Comparison of ENCODE assay signal across 7 mouse cellular contexts in the genomic region with DNA sequence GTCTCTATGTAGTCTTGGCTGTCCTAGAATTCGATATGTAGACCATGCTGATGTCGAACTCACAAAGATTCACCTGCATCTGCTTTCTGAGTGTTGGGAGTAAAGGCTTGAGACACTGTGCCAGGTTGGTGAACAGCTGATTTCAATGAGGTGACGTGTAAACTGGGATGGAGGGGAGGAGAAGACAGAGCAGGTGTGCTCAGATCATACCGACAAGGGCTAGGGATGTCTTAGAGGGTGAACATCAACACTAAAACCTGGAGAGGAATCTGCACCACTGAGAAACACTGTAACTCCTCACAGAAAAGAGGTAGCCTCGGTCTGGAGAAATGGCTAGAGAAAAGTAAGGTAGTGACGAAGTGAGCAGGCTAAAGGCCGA. TPM values are rescaled to one million over a fixed set of nuclear protein-coding genes. Genes with fewer than 3 reads are reported as not detected.
DNase-seq lines count a peak whose midpoint lies in the region; ATAC-seq and TF ChIP-seq lines count a peak whose summit lies in the region.

No protein-coding gene starts in this region.

- H3K27me3 ChIP-seq in lung, postnatal 0 days (replicated peaks; ENCODE audit: insufficient read depth, low read length) = no peaks in the 10 kb centered on the region
- no peaks in the 10 kb centered on the region for H3K27me3 ChIP-seq in limb, embryonic 12.5 days
- no peaks in the 10 kb centered on the region for H3K27me3 ChIP-seq in stomach, embryonic 14.5 days (ENCODE audit: control insufficient read depth, insufficient read depth, low read length)

- no peak for TF ChIP-seq EP300 in lung, postnatal 0 days (IDR thresholded peaks at IDR 0.05)

- intact Hi-C loops in gastrocnemius, postnatal 36 days (cut with DNase I) = loop anchor here (1.0 kb wide), 1 partner anchor 149 kb away; a partner anchor contains a TSS

- no peak for DNase-seq in lung, postnatal 0 days (ENCODE audit: low spot score)
- DNase-seq in lung, postnatal 14 days = no peak
- no peak for DNase-seq in thymus, postnatal 4 days
- no peak for DNase-seq in gastrocnemius, postnatal 36 days

- peak; percentile 1 for ATAC-seq in lung, postnatal 0 days
- peak; percentile 53 for ATAC-seq in erythroid progenitor cell, adult 5-6 weeks (replicated peaks; ENCODE audit: low FRiP score, poor library complexity, severe bottlenecking)
- peak; percentile 45 for ATAC-seq in limb, embryonic 12.5 days (ENCODE audit: insufficient number of reproducible peaks, insufficient read depth, low FRiP score, low TSS enrichment, low read depth)
- peak; percentile 17; the same call in 1 of the 2 replicates for ATAC-seq in stomach, embryonic 14.5 days (ENCODE audit: insufficient number of reproducible peaks, insufficient read depth, low FRiP score, low read depth)

- peaks cover 25% of the 10 kb centered on the region for H3K36me3 ChIP-seq in lung, postnatal 0 days (ENCODE audit: insufficient read depth, low read length)
- peaks cover 33% of the 10 kb centered on the region for H3K36me3 ChIP-seq in limb, embryonic 12.5 days
- H3K36me3 ChIP-seq in stomach, embryonic 14.5 days (ENCODE audit: control insufficient read depth, insufficient read depth, low read length) = peaks cover 28% of the 10 kb centered on the region

- 7% methylated on average over 7 of the region's 7 CpGs for WGBS in lung, postnatal 0 days
- 9% methylated on average over 7 of the region's 7 CpGs for WGBS in limb, embryonic 12.5 days
- 6% methylated on average over 7 of the region's 7 CpGs for WGBS in stomach, embryonic 14.5 days

- TF ChIP-seq CTCF in lung, postnatal 0 days (IDR thresholded peaks at IDR 0.05) = no peak

- peak overlapping the region; percentile 80 for H3K4me3 ChIP-seq in lung, postnatal 0 days (ENCODE audit: low read depth, low read length)
- H3K4me3 ChIP-seq in limb, embryonic 12.5 days (replicated peaks) = peak overlapping the region; percentile 70
- peak overlapping the region; percentile 59 for H3K4me3 ChIP-seq in stomach, embryonic 14.5 days (ENCODE audit: low read depth, low read length)

- peak overlapping the region; percentile 55 for H3K4me2 ChIP-seq in lung, postnatal 0 days (replicated peaks; ENCODE audit: low read depth, low read length)
- H3K4me2 ChIP-seq in limb, embryonic 12.5 days = peak overlapping the region; percentile 69
- H3K4me2 ChIP-seq in stomach, embryonic 14.5 days (replicated peaks; ENCODE audit: low read depth, low read length) = peak overlapping the region; percentile 55

- no peaks in the 10 kb centered on the region for H3K9me3 ChIP-seq in lung, postnatal 0 days (ENCODE audit: low read length)
- H3K9me3 ChIP-seq in limb, embryonic 12.5 days = no peaks in the 10 kb centered on the region
- H3K9me3 ChIP-seq in stomach, embryonic 14.5 days (ENCODE audit: control insufficient read depth, low read depth, low read length) = no peaks in the 10 kb centered on the region

- peak overlapping the region; percentile 29; the same call in 1 of the 2 replicates for H3K9ac ChIP-seq in lung, postnatal 0 days (replicated peaks; ENCODE audit: low read depth)
- peak overlapping the region; percentile 54 for H3K9ac ChIP-seq in limb, embryonic 12.5 days (replicated peaks)
- no peak overlapping the region; the same call in 1 of the 2 replicates for H3K9ac ChIP-seq in stomach, embryonic 14.5 days (replicated peaks; ENCODE audit: low read depth, low read length)

- H3K4me1 ChIP-seq in lung, postnatal 0 days (ENCODE audit: insufficient read depth, low read depth, low read length) = peaks cover 4% of the 10 kb centered on the region; the same call in 1 of the 2 replicates
- peaks cover 11% of the 10 kb centered on the region for H3K4me1 ChIP-seq in limb, embryonic 12.5 days (replicated peaks)
- peaks cover 3% of the 10 kb centered on the region for H3K4me1 ChIP-seq in stomach, embryonic 14.5 days (ENCODE audit: control insufficient read depth, insufficient read depth, low read length)

- peak overlapping the region; percentile 84; the same call in 1 of the 2 replicates for H3K27ac ChIP-seq in lung, postnatal 0 days (ENCODE audit: low read length)
- peak overlapping the region; percentile 91; the same call in 1 of the 2 replicates for H3K27ac ChIP-seq in limb, embryonic 12.5 days
- H3K27ac ChIP-seq in stomach, embryonic 14.5 days (ENCODE audit: low read length) = no peak overlapping the region; the same call in 1 of the 2 replicates

RNA-seq across cellular contexts. Expression of a gene that starts 0.4 kb away (rescaled TPM):
- 50.5 and 56.1 TPM in 2 replicates for polyA plus RNA-seq in lung, postnatal 0 days (2015; fragmentation: Nextera tagmentation; extraction: Ambion mirVana)
- total RNA-seq in erythroid progenitor cell, adult 5-6 weeks (2015; ENCODE audit: low replicate concordance) = 43.6 and 75.0 TPM in 2 replicates
- 54.6 and 69.4 TPM in 2 replicates for total RNA-seq in erythroid progenitor cell, adult 5-6 weeks (2017; ENCODE audit: low replicate concordance)
- polyA plus RNA-seq in limb, embryonic 12.5 days (2016; fragmentation: Nextera tagmentation; extraction: Ambion mirVana) = 34.9 and 37.1 TPM in 2 replicates
- 41.0 and 43.4 TPM in 2 replicates for polyA plus RNA-seq in stomach, embryonic 14.5 days (2014; fragmentation: Nextera tagmentation; extraction: Ambion mirVana)
- 10 to 100 TPM; 16.3 to 16.7 TPM for total RNA-seq in gastrocnemius, postnatal 36 days (2021)

RNA-seq across cellular contexts. Expression of a gene that starts 12.1 kb away (rescaled TPM):
- polyA plus RNA-seq in lung, postnatal 0 days (2015; fragmentation: Nextera tagmentation; extraction: Ambion mirVana) = 9.4 and 11.7 TPM in 2 replicates
- 198 and 219 TPM in 2 replicates for total RNA-seq in erythroid progenitor cell, adult 5-6 weeks (2015; ENCODE audit: low replicate concordance)
- total RNA-seq in erythroid progenitor cell, adult 5-6 weeks (2017; ENCODE audit: low replicate concordance) = 116 and 174 TPM in 2 replicates
- polyA plus RNA-seq in limb, embryonic 12.5 days (2016; fragmentation: Nextera tagmentation; extraction: Ambion mirVana) = 36.3 and 41.1 TPM in 2 replicates
- polyA plus RNA-seq in stomach, embryonic 14.5 days (2014; fragmentation: Nextera tagmentation; extraction: Ambion mirVana) = 12.9 and 19.4 TPM in 2 replicates
- total RNA-seq in gastrocnemius, postnatal 36 days (2021) = 10 to 100 TPM; 21.4 to 21.6 TPM

RNA-seq across cellular contexts. Expression of a gene that starts 23.9 kb away (rescaled TPM):
- 15.9 and 17.2 TPM in 2 replicates for polyA plus RNA-seq in lung, postnatal 0 days (2015; fragmentation: Nextera tagmentation; extraction: Ambion mirVana)
- total RNA-seq in erythroid progenitor cell, adult 5-6 weeks (2015; ENCODE audit: low replicate concordance) = 5.9 and 7.6 TPM in 2 replicates
- 8.9 and 10.0 TPM in 2 replicates for total RNA-seq in erythroid progenitor cell, adult 5-6 weeks (2017; ENCODE audit: low replicate concordance)
- 26.6 and 27.8 TPM in 2 replicates for polyA plus RNA-seq in limb, embryonic 12.5 days (2016; fragmentation: Nextera tagmentation; extraction: Ambion mirVana)
- polyA plus RNA-seq in stomach, embryonic 14.5 days (2014; fragmentation: Nextera tagmentation; extraction: Ambion mirVana) = 22.1 and 23.0 TPM in 2 replicates
- 1 to 10 TPM; 3.8 to 4.7 TPM for total RNA-seq in gastrocnemius, postnatal 36 days (2021)

RNA-seq across cellular contexts. Expression of a gene that starts 23.9 kb away (rescaled TPM):
- polyA plus RNA-seq in lung, postnatal 0 days (2015; fragmentation: Nextera tagmentation; extraction: Ambion mirVana) = 23.7 and 28.3 TPM in 2 replicates
- total RNA-seq in erythroid progenitor cell, adult 5-6 weeks (2015; ENCODE audit: low replicate concordance) = 29.2 and 39.4 TPM in 2 replicates
- 38.8 and 54.5 TPM in 2 replicates for total RNA-seq in erythroid progenitor cell, adult 5-6 weeks (2017; ENCODE audit: low replicate concordance)
- 22.0 and 24.1 TPM in 2 replicates for polyA plus RNA-seq in limb, embryonic 12.5 days (2016; fragmentation: Nextera tagmentation; extraction: Ambion mirVana)
- polyA plus RNA-seq in stomach, embryonic 14.5 days (2014; fragmentation: Nextera tagmentation; extraction: Ambion mirVana) = 23.2 and 27.2 TPM in 2 replicates
- total RNA-seq in gastrocnemius, postnatal 36 days (2021) = 100 to 1,000 TPM in 1 of 2 experiments, 10 to 100 TPM in 1; 96.6 to 103 TPM

RNA-seq across cellular contexts. Expression of a gene that starts 25.5 kb away (rescaled TPM):
- 40.5 and 45.0 TPM in 2 replicates for polyA plus RNA-seq in lung, postnatal 0 days (2015; fragmentation: Nextera tagmentation; extraction: Ambion mirVana)
- 145 and 163 TPM in 2 replicates for total RNA-seq in erythroid progenitor cell, adult 5-6 weeks (2015; ENCODE audit: low replicate concordance)
- 133 and 149 TPM in 2 replicates for total RNA-seq in erythroid progenitor cell, adult 5-6 weeks (2017; ENCODE audit: low replicate concordance)
- 36.9 and 38.0 TPM in 2 replicates for polyA plus RNA-seq in limb, embryonic 12.5 days (2016; fragmentation: Nextera tagmentation; extraction: Ambion mirVana)
- polyA plus RNA-seq in stomach, embryonic 14.5 days (2014; fragmentation: Nextera tagmentation; extraction: Ambion mirVana) = 47.7 and 51.8 TPM in 2 replicates
- 1 to 10 TPM; 6.5 to 8.0 TPM for total RNA-seq in gastrocnemius, postnatal 36 days (2021)

Comparison
In these comparisons a context has a peak if more than half of its experiments do, and no peak if none do; other contexts are left out.
1. ATAC-seq: peak in every context shown above with its lines; median percentile 53 in erythroid progenitor cell, adult 5-6 weeks; 45 in limb, embryonic 12.5 days; 17 in stomach, embryonic 14.5 days; 1 in lung, postnatal 0 days.